Mouse (Mus musculus): ENCODE measurements around the gene Ctso.

Ctso gene

GRCm38 (mm10) chr3:81932141-81933101 lies at the start of gene Ctso:
TSS of gene Ctso (plus strand) at chr3:81932601.
- DNase-seq = peak; percentile 94

- no peak for DNase-seq
Measured at GRCm38 (mm10) chr3:81883916-81884315, 48.5 kb upstream of the Ctso start.

- no peak for DNase-seq
Measured at GRCm38 (mm10) chr3:81885566-81885965, 46.8 kb upstream of the Ctso start.

GRCm38 (mm10) chr3:81889137-81889536 lies 43.3 kb upstream of the Ctso start:
- no peak for DNase-seq

DNA sequence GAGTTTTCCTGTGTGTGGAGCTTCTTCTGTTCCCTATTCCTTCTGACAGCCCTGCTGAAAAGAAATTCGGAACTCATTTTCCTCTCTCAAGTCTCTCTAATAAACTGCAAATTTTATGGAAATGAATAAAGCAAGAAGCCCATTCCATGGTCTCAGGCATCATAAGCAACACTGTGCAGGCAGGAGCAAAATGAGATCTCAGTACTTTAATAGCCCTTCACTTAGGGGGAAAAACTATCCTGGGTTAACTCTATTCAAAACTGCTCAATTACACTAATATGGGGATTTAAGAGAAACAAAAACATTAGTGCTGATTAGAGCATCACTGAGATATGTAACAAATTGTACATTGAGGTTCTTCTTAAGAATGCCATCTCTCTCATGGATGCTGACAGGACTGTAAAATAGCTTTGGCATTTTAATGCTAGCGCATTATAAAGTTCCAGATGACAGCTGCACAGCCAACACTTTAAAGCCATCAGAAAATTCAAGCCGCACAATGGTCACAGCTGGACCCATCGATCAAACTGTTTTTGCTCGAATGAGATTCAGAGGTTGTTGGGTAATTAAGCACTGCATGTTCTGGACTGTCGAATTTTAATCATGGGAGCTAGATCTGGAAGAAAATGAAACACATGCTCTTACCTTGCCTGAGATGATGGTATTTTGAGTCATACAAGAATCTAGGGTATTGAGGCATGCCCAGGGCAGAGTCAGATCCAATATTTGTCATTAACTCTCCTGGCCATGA lies 21.9 kb upstream of the Ctso start:
- DNase-seq = no peak

DNA sequence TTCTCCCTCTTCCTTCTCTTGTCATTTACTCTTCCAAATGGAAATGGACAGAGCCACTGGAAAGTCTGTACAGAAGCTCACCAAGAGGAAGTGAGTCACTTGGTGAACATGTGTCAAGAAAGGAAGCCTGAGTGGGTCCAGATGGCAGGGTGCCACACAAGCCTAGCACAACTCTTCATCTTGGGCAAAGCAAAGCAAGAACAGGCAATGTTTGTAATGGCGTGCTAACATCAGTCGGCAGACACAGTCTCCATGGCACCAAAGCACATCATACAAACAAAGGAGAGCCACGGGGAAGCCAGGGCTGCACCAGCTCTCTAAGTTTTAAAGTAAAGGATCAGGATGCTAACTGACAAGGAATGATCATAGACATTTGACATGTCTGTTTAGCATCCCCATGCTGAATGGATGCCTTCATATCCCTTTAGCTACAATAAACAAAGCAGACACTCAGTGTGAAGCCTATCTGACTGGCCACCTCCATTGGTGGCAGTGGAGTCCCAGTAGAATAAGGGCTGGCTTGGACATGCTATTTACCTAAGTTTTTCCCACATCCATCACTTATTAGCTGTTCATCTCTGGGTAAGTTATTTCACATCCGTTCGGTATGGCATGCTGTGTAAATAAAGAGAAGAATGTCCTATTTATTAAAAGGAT lies 16.2 kb upstream of the Ctso start:
- peak; percentile 60 for DNase-seq

DNA sequence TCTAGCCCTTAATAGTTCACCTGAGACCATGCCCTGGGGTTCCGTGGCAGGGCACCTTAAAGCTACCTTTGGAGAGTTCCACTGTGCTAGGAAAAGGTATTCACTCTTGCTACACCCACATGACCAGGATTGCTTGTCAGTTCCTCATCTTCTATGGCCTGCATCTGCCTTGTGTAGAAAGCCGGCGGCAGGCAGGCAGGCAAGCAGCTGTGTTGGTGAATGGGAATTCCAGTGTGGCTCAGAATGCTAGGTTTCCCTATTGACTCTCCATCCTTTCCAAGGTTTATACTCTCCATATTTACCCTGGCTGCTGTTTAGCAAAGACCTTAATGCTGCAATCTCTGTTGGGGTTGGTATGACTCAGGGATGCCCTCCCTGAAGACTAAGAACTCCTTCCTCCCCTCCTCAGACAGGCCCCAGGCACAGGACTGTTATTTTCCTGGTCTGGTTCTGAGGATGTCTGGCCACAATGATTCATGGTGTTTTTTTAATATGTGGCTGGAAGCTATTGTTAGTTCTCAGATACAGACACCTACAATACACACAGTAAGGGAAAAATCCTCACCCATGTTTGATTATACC lies 15.0 kb upstream of the Ctso start:
- DNase-seq = no peak

DNA sequence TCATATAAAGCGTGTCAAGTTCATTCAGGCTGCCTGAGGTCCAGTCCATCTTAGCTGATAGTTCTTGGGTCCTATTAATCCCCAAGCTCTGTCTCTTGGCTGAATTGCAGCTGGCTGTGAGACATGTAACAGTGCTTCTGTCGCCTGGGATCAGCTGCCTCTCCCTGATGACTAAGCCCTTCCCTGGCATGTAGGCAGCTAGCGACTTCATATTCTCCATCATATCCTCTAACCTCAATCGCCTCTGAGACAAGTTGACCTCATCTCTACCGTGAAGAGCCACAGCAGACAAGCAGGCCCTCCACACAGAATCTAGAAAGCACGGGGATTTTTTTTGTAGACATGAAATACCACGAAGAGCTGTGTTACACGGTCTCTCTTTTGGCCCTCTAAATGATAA lies 14.2 kb upstream of the Ctso start:
- DNase-seq = no peak

DNA sequence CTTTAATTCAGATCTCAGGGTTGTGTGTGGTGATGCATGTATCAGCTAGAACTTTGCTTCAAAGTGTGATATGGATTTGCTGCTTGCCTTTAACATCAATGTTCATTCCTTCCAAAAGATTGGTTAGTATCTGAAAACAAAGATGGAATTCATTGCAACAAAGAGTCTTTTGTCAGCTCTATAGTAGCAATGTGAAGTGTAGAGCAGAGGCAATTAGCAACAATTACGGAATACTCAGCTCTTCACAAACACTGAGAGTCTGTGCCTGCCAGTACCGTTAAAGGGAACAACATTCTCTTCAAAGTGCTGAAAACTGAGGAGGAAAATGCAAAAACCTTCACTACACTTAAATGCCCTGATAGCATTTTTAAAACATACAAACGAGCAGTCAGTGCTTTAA lies 12.7 kb upstream of the Ctso start:
- DNase-seq = no peak

- peak; percentile 19 for DNase-seq
Measured at GRCm38 (mm10) chr3:81922910-81923309, 9.5 kb upstream of the Ctso start.

- peak; percentile 57 for DNase-seq
Measured at GRCm38 (mm10) chr3:81924931-81925330, 7.5 kb upstream of the Ctso start.

DNA sequence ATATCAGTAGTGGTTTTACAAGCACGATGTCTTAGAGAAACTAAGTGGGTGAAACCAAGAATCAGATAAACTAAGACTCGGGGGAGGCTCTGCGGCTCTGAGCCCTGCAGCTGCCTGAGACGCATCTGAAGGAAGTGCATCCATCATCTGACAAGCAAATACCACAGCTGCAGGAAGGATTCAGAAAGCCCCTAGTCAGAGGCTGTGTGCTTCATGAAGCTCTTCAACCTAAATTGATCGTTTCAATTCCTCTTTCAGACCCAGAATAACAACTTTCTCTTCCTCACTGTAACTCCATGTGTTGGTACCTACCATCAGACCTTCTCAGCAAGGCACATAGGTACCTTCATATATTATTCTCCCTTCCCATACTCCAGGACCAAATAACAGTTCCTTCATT lies 6.5 kb upstream of the Ctso start:
- DNase-seq = no peak

DNA sequence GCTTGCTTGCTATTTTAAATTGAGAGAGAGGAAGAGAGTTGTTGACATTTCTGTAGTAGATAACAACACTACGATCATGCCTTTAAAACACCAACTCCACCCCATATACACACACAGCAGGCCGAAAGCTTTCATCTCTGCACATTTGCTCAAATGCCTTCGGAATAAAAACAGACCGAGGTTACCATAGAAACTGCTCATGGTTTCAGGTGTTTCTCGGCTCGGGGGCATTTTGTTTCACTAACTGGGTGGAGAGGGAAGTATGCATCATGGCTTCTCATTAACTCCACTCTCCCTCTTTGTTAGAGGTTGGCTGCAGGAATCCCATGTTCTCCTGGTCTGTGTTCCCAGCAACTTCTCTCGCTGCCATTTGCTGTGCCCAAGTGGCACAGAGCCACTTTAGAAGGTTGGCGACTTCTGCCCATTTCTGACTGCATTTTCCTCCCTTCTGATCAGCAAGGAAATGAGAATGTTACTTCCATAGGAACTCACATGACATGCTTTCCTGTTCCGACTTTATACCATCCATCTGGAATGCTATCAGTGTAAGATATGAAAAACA lies 5.6 kb upstream of the Ctso start:
- DNase-seq = no peak

DNA sequence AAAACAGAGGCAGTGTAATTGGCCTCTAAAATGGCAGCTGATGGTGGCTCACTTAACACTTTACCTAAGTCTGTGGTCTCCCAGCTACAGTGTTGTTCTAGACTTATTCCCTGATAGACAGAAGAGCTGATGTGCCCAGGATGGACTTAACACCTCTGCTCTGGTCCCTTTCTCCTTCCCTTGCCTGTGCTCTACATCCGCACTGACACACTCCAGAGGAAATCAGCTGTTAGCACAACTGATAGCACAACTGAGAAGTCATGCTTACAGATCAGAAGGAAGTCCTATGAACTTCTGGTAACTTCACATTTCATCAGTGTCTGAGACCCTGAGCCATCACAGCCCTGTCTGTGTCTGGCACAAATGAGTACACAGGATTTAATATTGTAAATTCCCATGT lies 3.3 kb upstream of the Ctso start:
- no peak for DNase-seq

DNA sequence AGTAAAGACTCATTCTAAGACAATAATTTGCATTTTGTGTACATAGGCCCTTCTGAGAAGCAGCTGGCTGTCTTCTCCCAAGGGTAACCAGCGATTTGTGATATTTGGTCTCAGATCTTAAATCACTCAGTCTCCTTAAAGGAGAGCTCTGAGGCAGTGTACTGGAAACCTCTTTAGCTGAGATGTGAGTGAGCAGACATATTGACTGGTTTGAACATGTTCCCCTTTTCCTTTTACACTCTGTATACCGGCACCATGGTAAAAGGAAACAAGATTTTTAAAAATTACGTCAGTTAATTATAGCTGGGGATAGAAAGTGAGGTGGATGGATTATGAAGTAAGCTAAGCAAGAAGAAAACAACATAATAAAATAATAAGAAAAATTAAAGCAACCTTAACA lies 706 bp upstream of the Ctso start:
- DNase-seq = no peak

- no peak for DNase-seq
Measured at GRCm38 (mm10) chr3:81933348-81933747, 947 bp downstream of the Ctso start.

DNA sequence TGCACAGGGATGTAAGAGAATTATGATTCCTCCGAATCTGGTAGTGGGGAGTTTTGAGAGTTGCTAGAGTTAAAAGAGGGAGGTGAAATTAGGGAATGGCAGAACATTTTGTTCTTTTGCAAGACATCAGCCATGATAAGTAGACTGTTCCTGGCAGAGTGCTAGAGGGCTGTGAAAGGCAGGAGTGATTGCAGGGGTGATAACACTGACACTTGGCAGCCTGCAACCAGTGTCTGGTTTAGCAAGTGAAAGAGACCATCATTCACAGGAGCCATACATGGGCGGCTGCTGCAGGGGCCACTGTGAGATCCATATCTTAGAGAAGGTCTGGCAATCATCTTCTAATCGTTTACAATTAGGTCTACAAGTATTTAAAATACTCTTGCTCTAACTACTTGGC lies 6.5 kb downstream of the Ctso start:
- DNase-seq = peak; percentile 30

DNA sequence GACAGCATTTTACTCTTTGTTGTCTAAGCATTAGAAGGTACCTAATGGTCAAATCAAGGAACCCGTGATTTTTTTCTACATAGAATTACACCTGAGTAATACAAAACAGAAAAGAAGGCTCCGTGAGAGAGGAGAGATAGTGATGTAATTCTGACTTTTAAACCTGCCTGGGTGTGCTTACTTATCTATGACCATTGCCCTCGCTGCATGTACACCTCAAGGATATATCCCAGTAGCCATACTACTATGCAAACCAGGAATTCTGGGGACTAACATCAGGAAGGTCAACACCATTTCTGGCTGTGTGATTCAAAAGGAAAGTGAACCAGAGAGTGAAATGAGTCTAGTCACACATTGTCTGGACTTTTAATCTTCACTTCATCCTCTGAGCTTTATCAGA lies 9.9 kb downstream of the Ctso start:
- DNase-seq = no peak

GRCm38 (mm10) chr3:81943097-81943496 lies 10.7 kb downstream of the Ctso start:
- no peak for DNase-seq

DNA sequence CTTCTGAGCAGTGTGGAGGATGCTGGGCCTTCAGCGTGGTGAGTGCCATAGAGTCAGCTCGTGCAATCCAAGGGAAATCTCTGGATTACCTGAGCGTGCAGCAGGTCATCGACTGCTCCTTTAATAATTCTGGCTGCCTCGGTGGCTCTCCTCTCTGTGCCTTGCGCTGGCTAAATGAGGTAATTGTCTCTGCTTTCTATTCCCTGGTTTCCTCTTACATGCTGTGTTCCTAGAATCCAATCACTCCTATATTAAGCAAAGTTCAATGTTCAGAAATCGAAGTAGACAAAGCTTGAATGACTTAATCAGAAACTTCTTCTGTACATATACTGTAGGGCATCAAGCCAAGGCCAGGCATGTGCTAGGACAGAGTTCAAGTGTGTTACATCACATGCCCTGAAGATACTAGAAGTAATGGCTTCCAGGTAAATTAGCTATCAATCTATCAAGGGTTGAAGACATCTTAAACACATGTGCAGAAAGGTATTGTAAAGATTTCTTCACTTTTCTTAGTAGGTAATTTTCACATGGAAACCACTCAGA lies 12.5 kb downstream of the Ctso start:
- DNase-seq = no peak

DNA sequence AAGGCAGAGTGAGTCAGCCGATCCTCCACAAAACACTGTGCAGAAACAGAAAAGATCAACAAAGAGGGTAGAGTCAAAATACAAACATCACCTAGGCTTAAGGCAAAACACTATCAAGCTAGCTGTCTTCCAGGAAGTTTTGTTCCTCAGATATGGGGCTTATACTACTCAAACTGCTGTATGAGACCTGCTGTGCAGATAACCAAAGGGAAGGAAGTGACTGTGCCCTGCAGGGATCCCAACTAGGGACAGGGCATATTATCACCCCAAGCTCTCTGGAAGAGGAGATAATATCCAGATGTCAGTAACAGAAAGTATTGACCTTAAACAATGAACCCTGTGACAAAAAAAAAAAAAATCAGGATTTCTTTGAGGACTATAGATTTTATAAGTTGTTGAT lies 16.6 kb downstream of the Ctso start:
- no peak for DNase-seq

- DNase-seq = no peak
Measured at GRCm38 (mm10) chr3:81951785-81952184, 19.4 kb downstream of the Ctso start.

DNA sequence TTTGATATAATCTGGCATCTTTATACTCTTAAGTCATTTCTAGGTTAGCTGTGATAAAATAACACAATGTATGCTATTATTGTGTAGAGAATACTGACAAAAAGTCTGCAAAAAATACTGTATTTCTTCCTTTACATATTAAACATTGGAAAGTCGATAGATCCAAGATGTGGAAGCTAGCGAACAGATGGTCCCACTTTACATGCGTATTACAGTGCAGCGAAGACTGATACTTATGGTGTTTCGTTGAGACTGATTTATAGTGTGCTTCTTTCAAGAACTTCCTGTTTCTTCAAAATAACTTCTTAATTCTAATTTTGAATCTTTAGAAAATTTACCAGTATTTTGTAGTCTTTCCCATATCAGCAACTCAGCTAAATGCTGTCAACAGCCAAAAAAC lies 25.1 kb downstream of the Ctso start:
- no peak for DNase-seq
